Mouse (Mus musculus): ENCODE measurements at regions not wholly inside any gene's neighbourhood (a gene's known extent, or its start where the extent isn't known, plus 50 kb on each side); places are given as distances from the start of the nearest gene placed in this dataset.

GRCm38 (mm10) chr16:31533196-31533777 lies 111.2 kb downstream of the Bdh1 start:
- ATAC-seq (no peak), DNase-seq (ENCODE audit: low spot score) (no peak)
- WGBS = 70% methylated on average over 6 of the region's 6 CpGs
- H3K9me3 ChIP-seq (replicated peaks; ENCODE audit: control insufficient read depth, low read length) = no peaks in the 10 kb centered on the region
- H3K4me1 ChIP-seq (ENCODE audit: control insufficient read depth, insufficient read depth, low read length) = peaks cover 2% of the 10 kb centered on the region; the same call in 1 of the 2 replicates
- no peaks in the 10 kb centered on the region for H3K27me3 ChIP-seq (replicated peaks; ENCODE audit: control insufficient read depth, insufficient read depth, low read length)
- no peak overlapping the region for H3K27ac ChIP-seq (ENCODE audit: low read depth, low read length)
- no peak overlapping the region for H3K9ac ChIP-seq (ENCODE audit: low read length)
- H3K4me2 ChIP-seq (ENCODE audit: low read length) = no peak overlapping the region
- no peaks in the 10 kb centered on the region for H3K36me3 ChIP-seq (ENCODE audit: control insufficient read depth, insufficient read depth, low read length)
- no peak overlapping the region for H3K4me3 ChIP-seq (ENCODE audit: low read depth, low read length)

DNA sequence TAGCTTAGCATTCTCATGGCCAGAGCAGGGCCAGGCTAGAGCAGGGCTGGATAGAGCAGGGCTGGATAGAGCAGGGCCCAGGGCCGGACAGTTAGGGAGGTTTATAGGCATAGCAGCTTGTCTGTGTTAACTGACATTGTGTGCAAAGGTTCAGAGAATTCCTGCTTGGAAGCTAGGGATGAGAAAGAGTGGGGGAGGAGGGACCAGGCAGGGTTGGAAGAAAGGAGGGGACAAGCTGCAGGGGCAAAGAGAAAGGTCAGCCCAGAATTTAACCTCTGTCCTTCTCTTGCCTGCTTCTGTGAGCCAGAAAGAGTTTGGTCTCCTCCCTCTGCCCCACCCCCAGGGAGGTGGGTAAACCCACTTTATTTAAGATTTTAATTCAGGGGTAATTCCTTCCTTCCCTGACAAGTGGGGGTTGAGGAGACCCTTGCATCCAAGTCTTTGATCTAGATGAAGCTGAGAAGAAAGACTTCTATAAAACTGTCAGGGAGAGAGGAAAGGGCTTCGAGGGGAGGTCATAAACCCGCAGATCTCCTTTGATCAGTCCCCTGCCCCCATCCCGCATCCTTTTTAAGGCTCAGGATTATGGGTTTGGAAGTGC lies 112.9 kb downstream of the Bdh1 start:
- 5% methylated on average over 4 of the region's 4 CpGs for WGBS
- H3K27ac ChIP-seq (ENCODE audit: low read depth, low read length) = no peak overlapping the region
- H3K4me2 ChIP-seq (ENCODE audit: low read length) = no peak overlapping the region
- no peak overlapping the region for H3K9ac ChIP-seq (ENCODE audit: low read length)
- DNase-seq (ENCODE audit: low spot score) (no peak), ATAC-seq (no peak)
- no peaks in the 10 kb centered on the region for H3K36me3 ChIP-seq (ENCODE audit: control insufficient read depth, insufficient read depth, low read length)
- no peaks in the 10 kb centered on the region for H3K27me3 ChIP-seq (replicated peaks; ENCODE audit: control insufficient read depth, insufficient read depth, low read length)
- H3K4me3 ChIP-seq (ENCODE audit: low read depth, low read length) = no peak overlapping the region
- H3K9me3 ChIP-seq (replicated peaks; ENCODE audit: control insufficient read depth, low read length) = no peaks in the 10 kb centered on the region
- H3K4me1 ChIP-seq (ENCODE audit: control insufficient read depth, insufficient read depth, low read length) = 0 out of 2 replicates have a peak, but pooled peaks cover 2% of the 10 kb centered on the region

DNA sequence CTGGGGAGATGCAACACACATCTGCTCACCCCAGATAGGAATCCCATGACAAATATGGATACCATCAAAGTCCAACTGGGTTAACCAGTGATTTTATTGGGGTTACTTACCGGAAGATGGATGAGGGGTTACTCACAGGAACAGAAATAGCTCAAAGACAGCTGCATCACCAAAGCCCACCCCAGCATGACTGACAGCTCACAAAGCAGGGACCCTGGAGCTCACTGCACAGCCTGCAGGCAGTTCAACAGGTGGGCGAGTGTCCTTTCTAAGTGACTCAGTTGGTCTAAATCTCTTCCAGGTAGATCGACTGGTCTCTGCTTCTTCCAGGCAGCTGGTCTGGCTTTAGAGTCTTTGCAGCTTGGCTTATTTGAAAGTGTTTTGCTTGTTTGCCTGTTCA lies 114.2 kb downstream of the Bdh1 start:
- Histone ChIP-seq H3K36me3 (ENCODE audit: control insufficient read depth, insufficient read depth, low read length) (no peaks in the 10 kb centered on the region), H3K4me1 (ENCODE audit: control insufficient read depth, insufficient read depth, low read length) (0 out of 2 replicates have a peak, but pooled peaks cover 2% of the 10 kb centered on the region), H3K9ac (ENCODE audit: low read length) (no peak overlapping the region), H3K27me3 (replicated peaks; ENCODE audit: control insufficient read depth, insufficient read depth, low read length) (no peaks in the 10 kb centered on the region), H3K27ac (ENCODE audit: low read depth, low read length) (no peak overlapping the region), H3K4me2 (ENCODE audit: low read length) (no peak overlapping the region), H3K9me3 (replicated peaks; ENCODE audit: control insufficient read depth, low read length) (no peaks in the 10 kb centered on the region), H3K4me3 (ENCODE audit: low read depth, low read length) (no peak overlapping the region)
- WGBS = 86% methylated on average over 3 of the region's 3 CpGs
- ATAC-seq (no peak), DNase-seq (ENCODE audit: low spot score) (no peak)

GRCm38 (mm10) chr16:31538606-31539005 lies 116.5 kb downstream of the Bdh1 start:
- no peak for DNase-seq (ENCODE audit: low spot score)
- 71% methylated on average over 3 of the region's 3 CpGs for WGBS
- Histone ChIP-seq H3K27me3 (replicated peaks; ENCODE audit: control insufficient read depth, insufficient read depth, low read length) (no peaks in the 10 kb centered on the region), H3K4me3 (ENCODE audit: low read depth, low read length) (no peak overlapping the region), H3K36me3 (ENCODE audit: control insufficient read depth, insufficient read depth, low read length) (no peaks in the 10 kb centered on the region), H3K9ac (ENCODE audit: low read length) (no peak overlapping the region), H3K4me2 (ENCODE audit: low read length) (no peak overlapping the region), H3K27ac (ENCODE audit: low read depth, low read length) (no peak overlapping the region), H3K4me1 (ENCODE audit: control insufficient read depth, insufficient read depth, low read length) (no peaks in the 10 kb centered on the region), H3K9me3 (replicated peaks; ENCODE audit: control insufficient read depth, low read length) (no peaks in the 10 kb centered on the region)
- no peak for ATAC-seq

DNA sequence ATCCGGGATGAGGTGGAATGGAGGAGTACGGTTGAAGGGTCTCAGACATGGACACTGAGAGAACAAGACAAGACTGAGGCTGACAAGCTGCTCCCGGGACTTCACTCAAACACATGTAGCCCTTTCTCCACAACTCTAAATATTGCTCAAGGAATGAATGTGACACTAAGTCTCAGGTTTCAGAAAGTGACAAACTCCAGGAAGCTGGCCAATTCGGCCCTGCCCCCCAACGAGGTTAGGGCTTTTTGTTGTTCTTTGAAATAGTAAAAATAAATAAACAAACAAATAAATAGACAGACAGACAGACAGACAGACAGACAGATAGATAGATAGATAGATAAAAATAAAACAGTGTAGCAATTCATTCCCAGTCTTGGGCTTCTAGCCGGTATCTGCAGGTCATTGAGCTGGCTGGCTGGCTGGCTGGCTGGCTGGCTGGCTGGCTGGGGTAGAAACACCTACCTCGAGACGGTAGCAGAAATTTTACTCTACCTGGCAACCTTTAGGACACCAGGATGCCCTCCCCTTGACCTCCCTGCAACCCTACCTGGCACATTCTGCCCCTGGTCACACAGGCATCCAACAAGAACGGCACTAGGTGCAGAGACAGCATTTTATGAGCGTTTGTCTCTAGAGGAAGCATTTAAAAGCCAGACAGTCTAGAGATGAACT lies 119.6 kb upstream of the Dlg1 start:
- Histone ChIP-seq H3K9me3 (replicated peaks; ENCODE audit: control insufficient read depth, low read length) (no peaks in the 10 kb centered on the region), H3K36me3 (ENCODE audit: control insufficient read depth, insufficient read depth, low read length) (no peaks in the 10 kb centered on the region), H3K9ac (ENCODE audit: low read length) (no peak overlapping the region), H3K27ac (ENCODE audit: low read depth, low read length) (no peak overlapping the region), H3K4me2 (ENCODE audit: low read length) (no peak overlapping the region), H3K4me1 (ENCODE audit: control insufficient read depth, insufficient read depth, low read length) (peaks cover 18% of the 10 kb centered on the region), H3K4me3 (ENCODE audit: low read depth, low read length) (no peak overlapping the region), H3K27me3 (replicated peaks; ENCODE audit: control insufficient read depth, insufficient read depth, low read length) (no peaks in the 10 kb centered on the region)
- 67% methylated on average over 10 of the region's 10 CpGs for WGBS
- DNase-seq (ENCODE audit: low spot score) = no peak
- no peak for ATAC-seq

DNA sequence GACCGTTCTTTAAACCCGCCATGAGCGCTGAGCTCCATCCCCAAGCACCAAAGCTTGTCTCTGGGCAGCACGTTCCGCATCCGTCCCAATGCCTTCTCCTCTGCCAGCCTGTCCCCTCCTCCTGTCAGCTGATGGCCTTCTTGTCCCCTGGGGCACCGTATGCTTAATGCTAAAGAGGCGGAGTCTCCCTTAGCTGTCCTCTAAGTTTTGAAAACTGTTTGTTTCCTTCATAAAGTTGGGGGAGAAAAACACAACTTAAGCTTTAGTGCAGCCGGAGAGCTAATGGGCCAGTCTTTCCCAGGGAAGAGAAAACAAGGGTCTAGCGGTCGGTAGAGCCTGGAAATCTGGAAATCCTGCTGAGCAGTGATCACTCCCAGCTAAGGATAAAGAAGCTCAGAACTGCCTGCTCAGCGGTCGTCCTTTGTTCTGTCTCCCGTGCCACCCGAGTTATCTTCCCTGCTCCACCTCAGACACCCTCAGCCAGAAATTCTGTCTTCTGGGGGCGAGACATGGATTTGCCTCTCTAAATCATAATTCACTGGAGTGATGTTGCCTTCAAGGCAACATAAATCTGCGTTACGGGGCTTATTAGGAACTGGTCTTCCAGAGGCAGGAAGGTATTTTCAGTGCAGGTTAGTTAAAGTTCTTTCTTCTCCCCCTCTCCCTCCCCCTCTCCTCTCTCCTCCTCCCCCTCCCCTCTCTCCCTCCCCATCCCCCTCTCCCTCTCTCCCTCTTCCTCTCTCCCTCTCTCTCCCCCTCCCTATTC lies 117.0 kb upstream of the Dlg1 start:
- DNase-seq (ENCODE audit: low spot score) = peak; percentile 52
- Histone ChIP-seq H3K4me2 (ENCODE audit: low read length) (peak overlapping the region; percentile 51), H3K9ac (ENCODE audit: low read length) (peak overlapping the region; percentile 38; the same call in 1 of the 2 replicates), H3K4me3 (ENCODE audit: low read depth, low read length) (no peak overlapping the region), H3K36me3 (ENCODE audit: control insufficient read depth, insufficient read depth, low read length) (no peaks in the 10 kb centered on the region), H3K27ac (ENCODE audit: low read depth, low read length) (peak overlapping the region; percentile 78), H3K9me3 (replicated peaks; ENCODE audit: control insufficient read depth, low read length) (no peaks in the 10 kb centered on the region), H3K27me3 (replicated peaks; ENCODE audit: control insufficient read depth, insufficient read depth, low read length) (no peaks in the 10 kb centered on the region), H3K4me1 (ENCODE audit: control insufficient read depth, insufficient read depth, low read length) (peaks cover 18% of the 10 kb centered on the region)
- WGBS = 2% methylated on average over 18 of the region's 18 CpGs
- peak; percentile 58 for ATAC-seq

- ATAC-seq (peak; percentile 70), DNase-seq (ENCODE audit: low spot score) (peak; percentile 82)
- Histone ChIP-seq H3K4me2 (ENCODE audit: low read length) (no peak overlapping the region; the same call in 1 of the 2 replicates), H3K9ac (ENCODE audit: low read length) (no peak overlapping the region), H3K9me3 (replicated peaks; ENCODE audit: control insufficient read depth, low read length) (no peaks in the 10 kb centered on the region), H3K4me1 (ENCODE audit: control insufficient read depth, insufficient read depth, low read length) (peaks cover 21% of the 10 kb centered on the region), H3K27me3 (replicated peaks; ENCODE audit: control insufficient read depth, insufficient read depth, low read length) (no peaks in the 10 kb centered on the region), H3K27ac (ENCODE audit: low read depth, low read length) (peak overlapping the region; percentile 61; the same call in 1 of the 2 replicates), H3K36me3 (ENCODE audit: control insufficient read depth, insufficient read depth, low read length) (no peaks in the 10 kb centered on the region), H3K4me3 (ENCODE audit: low read depth, low read length) (no peak overlapping the region)
- 0% methylated on average over 2 of the region's 2 CpGs for WGBS
These were observed 116.4 kb upstream of the Dlg1 start for GRCm38 (mm10) chr16:31546828-31547224.

DNA sequence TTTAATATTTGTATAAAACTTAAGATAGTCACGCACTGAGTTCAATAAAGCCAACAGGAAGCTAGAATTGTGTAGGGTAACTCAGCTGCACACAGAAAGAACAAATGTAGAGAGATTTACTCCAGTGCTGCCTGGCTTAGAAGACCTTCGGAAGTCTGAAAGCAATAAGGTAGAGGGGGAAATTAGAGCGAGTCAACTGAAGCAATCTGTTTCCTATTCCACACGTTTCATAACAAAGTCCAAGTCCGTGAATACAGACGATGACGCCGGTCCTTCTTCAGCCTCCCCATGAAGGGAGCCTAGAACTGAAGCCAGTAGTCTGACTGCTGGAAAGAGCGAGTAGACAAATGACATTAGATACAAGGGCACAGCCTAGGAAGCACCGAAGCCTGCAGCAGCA lies 115.9 kb upstream of the Dlg1 start:
- Histone ChIP-seq H3K9me3 (replicated peaks; ENCODE audit: control insufficient read depth, low read length) (no peaks in the 10 kb centered on the region), H3K27ac (ENCODE audit: low read depth, low read length) (peak overlapping the region; percentile 28)
- DNase-seq (ENCODE audit: low spot score) = no peak

More for the DNA sequence above, 115.9 kb upstream of the Dlg1 start:
- no peaks in the 10 kb centered on the region for H3K36me3 ChIP-seq (ENCODE audit: control insufficient read depth, insufficient read depth, low read length)
- peaks cover 24% of the 10 kb centered on the region for H3K4me1 ChIP-seq (ENCODE audit: control insufficient read depth, insufficient read depth, low read length)
- no peak overlapping the region for H3K9ac ChIP-seq (ENCODE audit: low read length)
- H3K4me2 ChIP-seq (ENCODE audit: low read length) = no peak overlapping the region
- no peaks in the 10 kb centered on the region for H3K27me3 ChIP-seq (replicated peaks; ENCODE audit: control insufficient read depth, insufficient read depth, low read length)
- ATAC-seq = no peak
- no peak overlapping the region for H3K4me3 ChIP-seq (ENCODE audit: low read depth, low read length)
- WGBS = 9% methylated on average over 10 of the region's 10 CpGs

Data from forebrain, embryonic 14.5 days (tissue).